Mouse (Mus musculus) right cerebral cortex, postnatal 36 days (tissue): ENCODE results near the gene Gast.
"Not testable (repeated sequence)": the region's sequence is repeated elsewhere in the genome, so short reads cannot be mapped to it uniquely, and the experiment has no call there.

Experiments
- DNase-seq, 2 experiments: peaks; one replicate each; pipeline ENCODE4 v3.0.0; 2022; ENCODE audit warnings: low spot score in 2 of 2, mixed read lengths in 1 of 2

Gene Gast

DNA sequence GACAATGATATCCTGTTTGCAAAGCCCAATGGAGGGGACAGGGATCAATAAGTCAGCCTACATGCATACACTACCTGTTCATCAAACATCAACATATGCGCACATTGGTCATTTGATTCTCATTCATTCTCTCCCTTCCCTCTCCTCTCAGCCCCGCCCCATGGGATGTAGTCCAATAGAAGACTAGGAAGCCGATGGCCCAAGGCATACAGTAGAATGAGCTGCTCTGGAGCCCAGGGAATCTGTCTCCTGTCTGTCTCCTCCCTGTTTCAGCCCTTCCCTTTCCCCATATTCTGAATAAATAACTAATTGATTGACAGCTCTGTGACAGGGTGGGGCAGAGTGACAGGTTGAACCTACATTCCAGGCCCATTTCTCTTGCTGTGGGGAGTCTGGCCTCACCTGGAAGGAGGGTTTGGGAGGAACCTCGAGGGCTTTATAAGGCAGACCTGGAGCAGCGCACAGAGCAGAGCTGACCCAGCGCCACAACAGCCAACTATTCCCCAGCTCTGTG, at the start of gene Gast:
TSS of gene Gast (plus strand) at position 464 of the 514 bp plus-strand sequence.
- no peak for DNase-seq

DNA sequence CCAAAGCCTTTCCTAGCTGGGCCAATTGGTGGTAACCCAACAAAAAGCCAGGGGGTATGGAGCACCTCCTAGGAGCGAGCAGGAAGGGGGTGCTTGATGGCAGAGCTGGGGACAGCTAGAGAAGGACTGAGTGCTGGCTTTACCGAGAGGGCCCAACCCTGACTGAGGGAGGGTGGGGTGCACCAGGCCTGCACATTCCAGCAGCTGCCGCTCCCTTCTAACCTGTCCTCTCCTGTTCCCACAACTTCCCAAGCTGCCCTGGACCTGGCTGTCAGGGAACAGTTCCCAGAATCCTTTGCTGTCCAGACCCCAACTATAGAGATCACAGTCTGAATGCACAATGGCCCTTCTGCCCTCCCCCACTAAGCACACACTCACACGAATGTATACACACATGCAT, 49.2 kb upstream of the Gast start:
- DNase-seq, result no peak

DNA sequence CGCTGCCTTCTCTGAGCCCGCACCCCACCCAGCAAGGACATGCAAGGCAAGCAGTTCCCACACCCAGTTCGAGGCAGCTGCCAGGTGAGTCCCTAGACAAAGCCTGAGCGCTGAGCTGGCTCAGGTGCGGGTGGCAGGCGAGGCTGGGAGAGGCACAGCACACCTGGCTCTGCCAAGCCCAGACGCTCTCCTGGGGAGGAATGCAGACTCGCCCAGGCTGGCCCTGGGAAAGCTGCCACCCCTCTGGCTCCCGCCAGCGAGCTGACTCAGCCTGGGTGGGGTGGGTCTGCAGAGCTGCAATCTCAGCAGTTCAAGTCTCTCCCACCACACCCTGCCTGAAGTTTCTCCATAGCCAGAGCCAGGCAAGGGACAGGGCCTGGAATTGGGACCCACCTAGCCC, 47.2 kb upstream of the Gast start:
- DNase-seq, result peak in 1 of 2 experiments; percentile 14

DNA sequence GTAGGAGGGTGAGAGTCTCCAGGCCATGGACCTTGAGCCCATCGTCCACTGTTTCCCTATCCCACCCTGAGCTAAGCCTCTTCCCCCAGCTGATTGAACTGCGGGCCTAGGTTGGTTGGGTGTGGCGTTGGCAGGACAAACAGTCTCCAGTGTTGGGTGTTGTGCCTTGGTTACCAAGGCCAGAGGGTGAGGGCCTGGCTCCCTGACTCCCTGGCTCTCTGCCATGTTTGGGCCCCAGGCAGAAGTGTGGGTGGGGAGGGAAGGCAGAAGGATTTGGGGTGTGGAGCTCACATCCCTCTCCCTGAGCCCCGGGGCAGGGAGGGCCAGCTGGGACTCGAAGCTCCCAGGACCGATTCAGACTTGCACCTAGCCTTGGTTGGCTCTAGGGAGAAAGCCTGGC, 45.3 kb upstream of the Gast start:
- DNase-seq, result no peak

DNA sequence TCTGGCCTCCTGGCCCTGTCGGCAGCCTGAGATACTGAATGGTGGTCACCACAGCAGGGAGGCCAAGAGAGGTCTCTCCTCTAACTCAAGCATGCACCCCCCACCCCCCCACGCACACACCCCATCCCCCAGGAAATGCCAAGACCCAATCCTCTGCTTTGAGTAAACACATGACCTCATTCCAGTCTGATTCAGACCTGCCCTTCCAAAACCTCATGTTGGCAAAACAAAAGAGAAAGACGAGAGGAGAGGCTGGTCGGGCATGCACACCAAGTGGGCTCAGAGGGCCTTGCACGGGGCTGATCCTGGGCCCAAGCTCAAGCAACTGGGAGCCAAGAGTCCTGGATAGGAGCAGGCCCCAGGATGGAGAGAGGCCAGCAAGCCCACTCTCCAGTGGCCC, 44.0 kb upstream of the Gast start:
- DNase-seq, result no peak

DNA sequence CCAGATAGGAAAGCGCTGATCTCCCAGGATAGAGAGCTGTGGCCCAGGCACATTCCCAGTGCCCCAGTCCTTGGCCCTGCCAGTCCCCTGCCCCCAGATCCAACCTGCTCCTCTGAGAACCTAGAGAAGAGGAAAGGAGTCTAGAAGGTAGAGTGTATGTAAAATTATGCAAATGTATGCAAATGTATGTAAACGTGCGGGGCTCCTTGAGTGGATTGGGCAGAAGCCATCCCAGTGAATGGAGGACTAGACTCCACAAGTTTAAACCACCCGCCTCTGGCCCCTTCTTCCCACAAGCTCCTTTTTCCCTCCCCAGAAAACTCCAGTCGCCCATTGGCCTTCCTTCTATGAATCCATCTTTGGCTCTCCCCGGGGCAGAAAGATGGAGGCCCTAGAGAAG, 41.3 kb upstream of the Gast start:
- DNase-seq, result no peak

DNA sequence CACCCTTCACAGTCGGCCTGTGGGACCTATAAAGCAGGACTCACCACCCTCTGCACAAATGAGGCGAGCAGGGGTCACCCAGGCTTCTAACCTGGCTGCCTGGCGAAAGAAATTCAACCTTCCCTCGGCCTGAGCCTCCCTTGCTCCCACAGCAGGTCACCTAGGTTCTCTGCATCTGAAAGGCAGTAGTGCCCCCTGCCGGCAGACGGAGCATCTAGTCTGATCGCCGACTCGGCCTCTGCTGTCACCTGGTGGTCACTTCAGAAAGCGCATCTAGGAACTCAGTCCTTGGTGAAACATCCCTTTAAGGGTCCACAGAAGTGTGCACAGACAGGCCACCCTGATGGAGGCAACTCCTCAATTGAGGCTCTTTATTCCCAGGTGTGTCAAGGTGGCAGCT, 38.9 kb upstream of the Gast start:
- peak; percentile 39 to 57 for DNase-seq

DNA sequence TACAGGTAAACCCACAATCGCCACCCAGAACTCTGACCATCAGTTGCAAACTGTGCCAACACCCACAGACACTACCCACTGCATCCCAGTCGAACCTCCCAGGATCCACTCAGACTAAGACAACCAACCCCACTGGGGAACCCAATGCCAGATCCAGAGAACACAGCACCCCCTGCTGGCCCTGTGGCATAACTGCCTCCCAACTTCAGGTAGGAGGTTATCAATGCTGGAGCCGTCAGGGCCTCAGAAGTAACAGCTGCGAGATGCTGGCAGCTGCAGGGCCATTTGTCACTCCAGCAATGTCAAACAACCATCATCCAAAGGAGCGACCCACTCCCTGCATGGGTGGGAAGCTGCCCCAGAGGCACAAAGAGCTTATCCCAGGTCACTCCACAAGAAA, 36.4 kb upstream of the Gast start:
- no peak for DNase-seq

DNA sequence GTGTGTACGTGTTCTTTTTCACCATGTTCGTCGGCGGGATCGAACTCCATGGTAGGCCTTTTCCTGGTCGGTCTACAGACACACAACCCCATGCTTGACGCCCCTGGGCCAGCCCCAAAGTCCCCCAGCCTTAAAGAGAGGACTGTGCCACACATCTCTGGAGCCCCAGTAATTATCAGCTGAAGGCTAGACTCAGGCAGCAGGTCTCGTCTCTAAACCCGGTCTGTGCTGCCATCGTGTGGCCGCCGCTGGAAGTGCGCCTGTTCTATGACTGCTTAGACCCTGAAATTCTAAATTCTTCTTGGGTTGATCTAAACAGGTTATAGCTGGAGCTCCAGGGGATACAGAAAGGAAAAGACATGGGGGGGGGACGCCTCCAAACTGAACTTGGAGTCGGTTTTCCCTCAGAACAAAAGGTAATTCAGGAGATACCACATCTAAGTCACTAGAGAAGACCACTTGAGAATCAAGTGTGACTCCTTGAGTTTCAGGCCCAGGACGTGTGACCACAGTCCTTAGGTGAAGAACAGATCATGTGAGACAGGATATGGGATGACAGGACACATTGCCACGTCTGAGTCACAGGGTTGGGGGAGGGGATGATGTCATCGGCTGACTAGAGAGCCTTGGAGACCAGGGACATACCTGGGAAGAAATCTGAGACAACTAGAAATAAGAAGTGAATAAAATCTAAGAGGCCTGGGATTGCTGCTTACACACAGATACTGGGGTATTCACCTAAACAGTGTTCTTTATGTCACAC, 35.8 kb upstream of the Gast start:
- DNase-seq, result peak; percentile 61 to 80

DNA sequence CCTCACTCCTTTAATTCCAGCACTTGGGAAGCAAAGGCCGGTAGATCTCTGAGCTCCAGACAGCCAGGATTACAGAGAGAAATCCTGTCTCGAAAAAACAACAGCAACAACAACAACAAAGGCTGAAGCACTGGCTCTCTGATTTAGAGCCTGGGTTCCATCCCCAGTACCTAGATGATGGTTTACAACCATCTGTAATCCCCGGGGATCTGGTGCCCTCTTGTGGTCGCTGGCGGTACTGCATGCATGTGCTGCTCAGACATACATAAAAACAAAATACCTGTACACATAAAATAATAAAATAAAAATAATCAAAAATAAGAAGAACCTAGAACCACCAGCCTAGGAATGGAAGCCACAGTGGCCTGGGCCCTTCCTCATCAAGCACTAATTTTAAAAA, 33.9 kb upstream of the Gast start:
- no peak for DNase-seq

DNA sequence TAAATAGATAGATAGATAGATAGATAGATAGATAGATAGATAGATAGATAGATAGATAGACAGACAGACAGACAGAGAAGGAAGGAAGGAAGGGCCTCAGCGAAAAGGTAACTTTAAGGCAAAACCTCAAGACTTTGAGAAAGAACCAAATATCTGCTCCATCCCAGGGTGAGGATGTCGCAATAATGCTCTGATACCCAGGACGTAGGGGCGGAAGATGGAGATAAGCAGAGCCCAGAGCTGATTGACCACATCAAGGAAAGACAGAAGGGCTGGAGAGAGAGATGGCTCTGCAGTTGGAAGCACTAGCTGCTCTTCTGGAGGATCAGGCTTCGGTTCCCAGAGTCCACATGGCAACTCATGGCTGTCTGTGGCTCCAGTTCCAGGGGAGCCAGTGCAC, 32.9 kb upstream of the Gast start:
- DNase-seq, result no peak

DNA sequence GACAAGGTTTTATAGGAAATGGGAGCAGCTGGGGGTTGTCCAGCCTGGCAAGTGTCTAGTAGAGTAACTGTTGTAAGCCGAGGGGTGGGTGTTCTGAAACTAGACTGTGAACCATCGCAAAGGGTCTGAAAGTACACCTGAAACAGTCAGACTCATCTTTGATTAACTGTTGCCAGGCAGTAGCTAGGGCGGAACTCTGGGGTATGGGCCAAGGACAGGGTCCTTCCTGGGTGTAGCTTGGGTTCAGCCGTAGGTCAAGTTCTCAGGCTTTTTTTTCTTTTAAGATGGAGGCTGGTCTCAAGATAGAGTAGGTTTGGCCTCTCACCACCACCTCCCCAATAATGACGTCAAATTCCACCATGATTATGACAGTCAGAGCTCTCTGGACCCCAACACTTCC, 26.3 kb upstream of the Gast start:
- DNase-seq, result no peak

DNA sequence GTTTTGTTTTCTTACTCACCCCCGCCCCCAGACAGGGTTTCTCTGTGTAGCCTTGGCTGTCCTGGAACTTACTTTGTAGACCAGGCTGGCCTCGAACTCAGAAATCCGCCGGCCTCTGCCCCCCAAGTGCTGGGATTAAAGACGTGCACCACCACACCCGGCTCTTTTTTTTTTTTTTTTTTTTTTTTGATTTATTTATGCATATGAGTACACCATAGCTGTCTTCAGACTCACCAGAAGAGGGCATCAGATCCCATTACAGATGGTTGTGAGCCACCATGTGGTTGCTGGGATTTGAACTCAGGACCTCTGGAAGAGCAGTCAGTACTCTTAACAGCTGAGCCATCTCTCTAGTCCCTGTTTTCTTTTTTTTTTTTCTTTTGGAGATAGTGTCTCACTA, 25.5 kb upstream of the Gast start:
- not testable (repeated sequence) for DNase-seq

DNA sequence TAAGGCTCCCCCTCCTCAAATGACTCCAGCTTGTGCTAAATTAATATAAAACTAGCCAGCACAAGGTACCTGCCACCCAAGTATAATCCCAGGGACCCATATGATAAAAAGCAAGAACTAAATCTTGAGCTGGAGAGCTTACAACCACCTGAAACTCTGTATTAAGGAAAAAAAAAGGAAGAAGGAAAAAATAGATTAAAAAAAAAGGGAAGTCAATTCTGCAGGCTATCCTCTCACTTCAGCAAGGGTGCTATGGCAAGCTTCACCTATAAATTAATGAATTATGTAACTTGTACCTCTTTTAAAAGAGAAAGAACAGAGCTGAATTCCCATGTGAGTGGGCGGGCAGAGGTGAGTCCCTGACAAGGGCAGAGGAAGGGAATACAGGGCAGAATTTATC, 22.6 kb upstream of the Gast start:
- DNase-seq, result no peak

DNA sequence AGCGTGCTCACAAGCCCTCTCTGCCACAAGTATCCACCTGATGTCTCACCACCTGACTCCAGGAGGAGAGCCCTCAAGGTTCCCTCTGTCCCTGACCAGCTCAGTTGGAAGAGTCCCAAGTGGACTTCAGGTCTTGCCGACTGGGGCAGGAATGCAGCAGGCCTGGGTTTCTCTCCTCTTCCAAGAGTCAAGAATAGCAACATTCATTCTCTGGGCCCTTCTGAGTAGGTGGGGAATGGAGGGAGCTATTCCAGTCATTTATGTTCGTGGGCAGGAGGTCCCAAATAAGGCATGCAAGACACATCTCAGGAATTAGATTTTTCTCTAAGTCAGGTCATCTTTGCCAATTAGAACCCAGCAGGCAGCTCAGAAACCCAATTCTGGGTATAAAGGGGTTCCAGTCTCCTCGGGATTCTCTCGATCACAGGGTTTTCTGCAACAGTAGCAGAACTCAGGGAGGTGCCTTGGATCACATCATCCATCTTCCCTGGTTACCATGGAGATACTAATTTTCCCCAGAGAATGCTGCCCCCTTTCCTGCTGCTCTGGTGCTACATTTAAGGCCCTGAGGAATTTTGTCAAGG, 22.0 kb upstream of the Gast start:
- DNase-seq, result peak; percentile 22 to 59

DNA sequence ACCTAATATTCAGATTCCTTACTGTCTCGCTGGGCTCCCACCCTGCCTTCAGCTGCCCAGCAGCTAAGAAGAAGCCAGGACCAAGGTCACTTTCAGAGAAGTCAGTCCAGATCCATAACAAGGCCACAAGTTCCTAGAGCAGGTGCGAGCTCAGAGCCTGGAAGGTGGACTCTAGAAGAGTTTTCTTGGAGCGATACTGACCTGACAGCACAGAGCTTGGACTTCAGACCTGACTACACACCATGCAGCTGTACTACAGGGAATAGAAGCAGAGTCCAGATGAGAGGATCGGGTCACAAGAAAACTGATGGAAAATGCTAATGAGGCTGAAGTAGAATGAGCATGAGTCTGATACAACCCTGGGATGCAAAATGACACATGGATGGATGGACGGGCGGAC, 20.8 kb upstream of the Gast start:
- DNase-seq, result no peak

DNA sequence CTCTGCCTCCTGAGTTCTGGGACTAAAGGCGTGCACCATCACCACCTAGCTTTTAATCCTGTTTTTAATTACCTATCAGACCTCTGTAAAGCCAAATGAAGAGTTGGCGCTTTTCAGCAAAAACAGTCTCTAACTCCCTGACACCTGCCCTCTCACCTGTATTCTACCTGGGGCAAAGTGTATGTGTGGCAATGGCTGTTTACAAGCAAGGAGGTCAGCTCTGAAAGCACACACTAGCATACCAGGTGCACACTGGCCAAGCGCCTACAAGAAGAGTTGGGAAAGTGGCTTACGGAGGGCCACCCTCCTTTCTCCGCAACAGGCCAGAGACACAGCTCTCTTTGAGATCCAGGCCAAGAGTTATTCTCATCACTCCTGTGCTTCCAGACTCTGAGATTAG, 18.8 kb upstream of the Gast start:
- DNase-seq, result no peak

DNA sequence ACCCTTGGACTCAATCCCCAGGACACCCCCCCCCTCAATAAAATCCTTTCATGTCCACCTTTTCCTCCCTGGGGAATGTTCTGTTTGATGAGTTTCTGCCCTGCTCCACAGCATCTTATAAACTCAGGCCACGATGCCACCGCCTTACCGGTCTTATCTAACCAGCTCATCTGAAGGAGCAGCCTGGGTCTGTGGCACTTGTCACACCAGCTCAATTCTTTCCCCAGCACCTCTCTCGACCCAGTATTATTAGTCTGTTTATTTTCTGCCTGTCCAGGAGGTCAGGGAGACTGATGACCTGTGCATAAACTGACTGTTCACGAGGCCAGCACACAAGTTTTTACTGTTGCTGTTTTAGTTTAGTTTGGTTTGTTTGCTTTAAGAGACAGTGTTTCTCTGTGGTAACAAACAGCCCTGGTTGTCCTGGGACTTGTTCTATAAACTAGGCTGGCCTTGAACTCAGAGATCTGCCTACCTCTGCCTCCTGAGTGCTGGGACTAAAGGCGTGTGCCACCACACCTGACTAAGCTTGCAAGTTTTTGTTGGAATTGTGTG, 16.3 kb upstream of the Gast start:
- DNase-seq, result no peak

DNA sequence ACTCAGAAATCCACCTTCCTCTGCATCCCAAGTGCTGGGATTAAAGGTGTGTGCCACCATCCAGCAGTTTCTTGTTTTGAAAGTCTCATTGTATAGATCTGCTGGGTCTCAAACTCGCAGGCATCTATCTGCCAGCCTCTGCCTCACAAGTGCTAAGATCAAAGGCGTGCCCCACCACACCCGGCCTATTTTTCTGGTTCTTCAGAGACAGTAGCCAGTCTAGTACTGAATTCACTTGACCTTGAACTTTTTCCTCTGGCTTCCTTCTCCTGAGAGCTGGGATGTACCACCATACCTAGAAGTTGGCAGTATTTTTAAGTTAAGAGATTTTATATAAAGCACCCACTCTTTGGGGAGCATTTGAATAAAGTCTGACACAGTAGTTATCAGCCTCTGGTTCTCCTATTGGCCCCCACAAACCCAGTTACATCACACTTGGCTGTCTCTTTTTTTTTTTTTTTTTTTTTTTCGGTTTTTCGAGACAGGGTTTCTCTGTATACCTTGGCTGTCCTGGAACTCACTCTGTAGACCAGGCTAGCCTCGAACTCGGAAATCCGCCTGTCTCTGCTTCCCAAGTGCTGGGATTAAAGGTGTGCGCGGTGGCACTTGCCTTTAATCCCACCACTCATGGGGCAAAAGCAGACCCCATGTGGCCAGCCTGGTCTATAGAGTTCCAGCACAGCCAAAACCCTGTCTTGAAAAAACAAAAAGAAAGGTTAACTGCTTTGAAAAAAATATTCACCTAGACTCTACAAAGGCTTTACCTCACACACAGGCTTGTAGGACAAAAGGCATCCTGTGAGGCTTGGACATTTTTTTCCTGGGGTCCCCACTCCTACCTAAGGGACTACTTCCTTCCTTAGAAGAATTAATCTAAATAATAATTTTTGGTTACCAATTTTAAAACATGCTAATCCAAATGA, 15.4 kb upstream of the Gast start:
- no peak for DNase-seq

DNA sequence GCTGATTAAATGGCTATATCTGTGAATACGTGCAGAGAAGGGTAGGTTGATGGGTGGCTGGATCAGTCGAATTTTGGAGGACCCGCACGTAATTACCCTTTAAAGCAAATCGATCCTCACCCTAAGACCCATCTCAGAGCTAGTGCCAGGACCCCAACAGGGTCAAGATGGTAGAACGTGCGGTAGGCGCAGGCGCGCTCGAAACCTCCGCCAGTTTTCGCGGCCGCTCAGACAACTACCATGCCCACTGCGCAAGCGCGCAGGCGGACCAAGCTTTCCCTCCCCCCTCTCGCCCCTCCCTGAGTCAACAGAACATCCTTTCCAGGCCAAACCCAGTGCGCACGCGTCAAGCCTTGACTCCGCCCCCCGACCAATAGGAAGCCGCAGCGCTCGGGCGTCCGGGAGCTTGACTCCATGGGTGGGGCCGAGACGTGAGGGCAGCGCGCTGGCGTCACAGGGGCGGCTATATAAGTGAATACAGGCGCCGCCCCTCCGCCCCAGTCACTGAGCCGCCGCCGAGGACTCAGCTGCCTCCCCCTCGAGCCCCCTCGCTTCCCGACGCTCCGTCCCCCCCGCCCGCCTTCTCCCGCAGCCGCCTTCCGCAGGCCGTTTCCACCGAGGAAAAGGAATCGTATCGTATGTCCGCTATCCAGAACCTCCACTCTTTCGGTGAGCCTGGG, 14.6 kb upstream of the Gast start, which contains the start of gene Eif1:
TSS of gene Eif1 (plus strand) at position 394 of the 680 bp plus-strand sequence.
- DNase-seq, result peak; percentile 99

DNA sequence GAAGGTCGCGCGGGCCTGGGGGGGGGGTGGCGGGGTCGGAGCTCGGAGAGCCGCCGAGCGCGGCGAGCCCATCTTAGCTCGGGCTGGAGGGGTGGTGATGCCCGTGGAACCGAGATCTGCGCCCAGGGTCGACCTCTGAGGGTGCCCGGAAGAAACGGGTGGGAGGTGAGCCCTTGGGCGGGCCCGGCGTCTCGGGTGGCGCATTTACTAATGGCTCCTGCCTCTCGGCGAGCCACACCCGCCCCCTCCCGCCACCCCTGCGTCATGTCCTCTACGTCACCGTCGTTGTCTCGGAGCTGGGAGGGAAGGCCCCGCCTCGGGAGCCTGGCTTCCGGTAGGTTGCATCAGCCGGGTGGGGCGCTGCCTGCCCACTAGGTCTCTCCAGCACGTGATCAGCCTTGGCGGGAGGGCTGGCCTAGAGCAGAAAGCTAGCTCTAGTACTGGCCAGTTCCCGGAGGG, 14.0 kb upstream of the Gast start:
- DNase-seq, result peak; percentile 93 to 94
